Mouse (Mus musculus) cerebral cortex, adult 2 months (tissue): ENCODE results near the gene Olfr653.

ENCODE experiments used
- WGBS: fragments of 180-500 bp; shearing (Covaris S2); methylation state at CpG from one replicate; pipeline ENCODE4 v1.1.7; 2018; 5-methylcytosine and 5-hydroxymethylcytosine counted together

Olfr653 gene

DNA sequence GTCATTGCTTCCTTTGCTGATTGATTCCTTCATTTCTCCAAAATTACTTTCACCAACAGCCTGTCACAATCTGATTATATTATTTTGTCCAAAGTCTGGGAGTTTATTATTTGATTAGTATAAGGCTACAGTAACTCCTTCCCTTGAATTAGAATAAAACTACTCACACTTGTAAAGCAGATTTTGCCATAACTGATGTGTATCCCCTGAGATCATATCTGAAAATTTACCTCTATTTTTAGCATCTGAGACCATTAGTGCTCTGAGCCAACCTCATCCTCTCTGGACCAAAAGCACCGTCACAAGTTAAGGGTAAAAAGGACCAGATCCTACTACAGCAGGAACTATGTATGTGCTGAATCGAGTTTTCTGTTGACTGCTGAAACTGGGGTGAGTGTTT, at the start of gene Olfr653:
Olfr653 (plus strand) TSS at position 301 of the 400 bp plus-strand sequence.
- 79% methylated on average over 2 of the region's 2 CpGs for WGBS

GRCm38 (mm10) chr7:104549833-104550232, 27.3 kb upstream of the Olfr653 start, which contains the start of gene Olfr651:
Olfr651 (plus strand) TSS chr7:104550133.
- 71% methylated on average over 5 of the region's 5 CpGs for WGBS

GRCm38 (mm10) chr7:104552700-104553099, 24.4 kb upstream of the Olfr653 start:
- 78% methylated on average over 1 of the region's 1 CpGs for WGBS

GRCm38 (mm10) chr7:104560601-104561000, 16.5 kb upstream of the Olfr653 start, which contains the start of gene Olfr652:
Olfr652 (plus strand) TSS chr7:104560901.

GRCm38 (mm10) chr7:104580846-104581245, 3.7 kb downstream of the Olfr653 start:
- WGBS = 97% methylated on average over 4 of the region's 4 CpGs

GRCm38 (mm10) chr7:104581429-104581828, 4.3 kb downstream of the Olfr653 start:
- 91% methylated on average over 4 of the region's 4 CpGs for WGBS

DNA sequence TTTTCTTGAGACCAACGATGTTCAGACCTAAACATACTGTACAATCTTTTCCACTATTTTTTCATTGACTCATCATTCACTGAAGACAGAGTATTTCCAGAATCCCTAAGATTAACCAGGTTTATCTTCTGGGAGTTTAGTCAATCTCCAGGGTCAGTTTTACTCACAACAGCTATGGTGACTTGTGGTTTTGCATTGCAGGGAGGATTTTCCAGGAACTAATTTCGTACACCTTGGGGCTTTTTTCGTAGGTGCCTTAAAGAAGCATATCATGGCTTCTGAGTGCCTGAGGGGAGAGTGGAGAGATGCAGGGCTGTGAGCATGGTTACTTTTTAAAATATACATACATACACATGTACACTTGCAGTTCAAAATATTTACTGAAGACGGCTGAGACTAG, 9.6 kb downstream of the Olfr653 start, which contains the start of gene Olfr654:
Olfr654 (plus strand) TSS at position 301 of the 400 bp plus-strand sequence.
- WGBS = 83% methylated on average over 4 of the region's 4 CpGs

DNA sequence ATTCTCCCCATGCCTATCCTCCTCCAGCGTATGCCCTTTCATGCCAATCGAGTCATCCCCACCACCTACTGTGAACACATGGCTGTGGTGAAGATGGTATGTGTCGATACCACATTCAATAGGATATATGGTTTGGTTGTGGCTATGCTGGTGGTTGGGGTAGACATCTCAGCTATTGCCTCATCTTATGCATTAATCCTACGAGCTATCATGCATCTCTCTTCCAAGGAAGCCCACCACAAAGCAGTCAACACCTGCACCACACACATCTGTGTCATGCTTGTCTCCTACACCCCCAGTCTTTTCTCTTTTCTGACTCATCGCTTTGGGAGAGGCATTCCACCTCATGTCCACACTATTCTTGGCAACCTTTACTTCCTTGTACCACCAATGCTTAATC, 11.2 kb downstream of the Olfr653 start:
- WGBS = 84% methylated on average over 5 of the region's 5 CpGs

- WGBS = 82% methylated on average over 2 of the region's 2 CpGs
Observed at GRCm38 (mm10) chr7:104601679-104602078, 24.6 kb downstream of the Olfr653 start, which contains the start of gene Olfr655. Olfr655 (minus strand) TSS chr7:104601779.

DNA sequence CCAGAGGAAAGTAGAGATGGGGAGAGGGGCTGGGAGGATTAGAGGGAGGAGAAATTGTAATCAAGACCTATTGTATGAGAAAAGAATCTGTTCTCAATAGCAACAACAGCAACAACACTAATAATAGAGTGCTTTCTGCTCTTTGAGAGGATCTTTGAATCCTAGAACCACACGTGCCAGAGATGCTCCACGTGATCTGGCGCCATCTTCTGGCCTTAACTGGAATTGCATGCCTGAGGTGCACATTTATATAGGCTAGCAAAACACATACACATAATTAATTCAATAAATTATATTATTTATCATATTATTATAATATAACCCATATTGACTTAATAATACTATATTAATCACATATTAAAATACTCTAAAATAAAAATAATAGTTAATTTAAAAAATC, 26.1 kb downstream of the Olfr653 start:
- WGBS = 4% methylated on average over 3 of the region's 3 CpGs

DNA sequence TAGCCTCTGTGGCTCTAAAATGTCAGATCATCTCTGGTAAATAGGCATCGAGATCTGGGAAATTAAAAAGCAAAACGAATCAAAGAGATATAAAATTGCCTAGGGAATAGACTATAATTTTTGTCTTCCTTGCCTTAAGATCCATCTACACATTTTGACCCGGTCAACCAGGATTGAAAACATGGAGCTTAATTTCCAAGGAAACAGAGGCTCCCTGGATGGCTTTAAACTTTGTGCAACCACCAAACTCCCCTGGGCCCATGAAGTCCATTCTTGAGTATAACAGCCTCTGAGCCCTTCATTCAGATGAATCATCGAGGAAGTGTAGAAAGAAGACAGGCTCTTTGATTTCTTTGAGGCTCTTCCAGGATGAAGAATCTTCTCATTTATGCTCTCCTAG, 36.5 kb downstream of the Olfr653 start, which contains the start of gene Olfr656:
Olfr656 (plus strand) TSS at position 301 of the 400 bp plus-strand sequence.
- 78% methylated on average over 4 of the region's 4 CpGs for WGBS

DNA sequence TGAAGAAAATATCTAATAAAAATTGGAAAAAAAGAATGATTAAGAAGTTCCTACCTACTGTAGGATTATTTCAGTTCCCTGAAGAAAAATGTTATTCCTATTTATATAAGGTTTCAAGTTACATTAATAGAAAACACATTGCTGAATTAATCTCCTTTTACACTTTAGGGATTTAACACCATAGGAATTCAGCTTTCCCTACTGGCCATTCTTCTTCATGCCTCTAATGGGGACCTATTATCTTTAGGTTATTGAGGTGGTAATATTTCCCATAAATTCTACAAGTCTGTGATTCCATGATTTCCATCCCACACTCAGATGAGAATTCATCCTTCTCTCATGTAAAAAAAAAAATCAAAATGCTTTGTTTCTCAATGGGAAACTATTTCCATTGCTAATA, 47.4 kb downstream of the Olfr653 start, which contains the start of gene Olfr657:
Olfr657 (plus strand) TSS at position 301 of the 400 bp plus-strand sequence.

